Mouse (Mus musculus) liver, embryonic 12.5 days (tissue): ENCODE data around the gene Bckdha. TPM values are rescaled to one million over a fixed set of nuclear protein-coding genes. Genes with fewer than 3 reads are reported as not detected.

Experiments
- ATAC-seq: fragments of 200-750 bp; cut with Nextera tagmentation; 2 replicates; pipeline ENCODE4 v1.8.0; 2017; ENCODE audit warnings: moderate number of reproducible peaks, mild to moderate bottlenecking, moderate library complexity
- H3K27ac ChIP-seq: fragments of 300-500 bp; sonication (generic); 2 replicates; pipeline ENCODE4 v1.5.1; 2016; ENCODE audit warnings: mild to moderate bottlenecking
- H3K27me3 ChIP-seq: fragments of 300-500 bp; sonication (generic); replicated peaks from 2 replicates; pipeline ENCODE4 v1.6.1; 2016; ENCODE audit warnings: mild to moderate bottlenecking, moderate library complexity
- H3K36me3 ChIP-seq: fragments of 300-500 bp; sonication (generic); 2 replicates; pipeline ENCODE4 v1.6.1; 2016; ENCODE audit warnings: mild to moderate bottlenecking, moderate library complexity
- H3K4me1 ChIP-seq: fragments of 300-500 bp; sonication (generic); 2 replicates; pipeline ENCODE4 v1.6.1; 2016
- H3K4me2 ChIP-seq: fragments of 300-500 bp; sonication (generic); 2 replicates; pipeline ENCODE4 v1.6.1; 2016; ENCODE audit warnings: mild to moderate bottlenecking, moderate library complexity
- H3K4me3 ChIP-seq: fragments of 300-500 bp; sonication (generic); 2 replicates; pipeline ENCODE4 v1.5.1; 2016; ENCODE audit warnings: mild to moderate bottlenecking, moderate library complexity
- H3K9ac ChIP-seq: fragments of 300-500 bp; sonication (generic); 2 replicates; pipeline ENCODE4 v1.6.1; 2016; ENCODE audit warnings: mild to moderate bottlenecking, moderate library complexity
- H3K9me3 ChIP-seq: fragments of 300-500 bp; sonication (generic); replicated peaks from 2 replicates; pipeline ENCODE4 v1.6.1; 2016; ENCODE audit warnings: mild to moderate bottlenecking, moderate library complexity
- WGBS: fragments of 180-500 bp; shearing (Covaris S2); methylation state at CpG from one replicate; pipeline ENCODE4 v1.1.7; 2016; ENCODE audit not compliant: insufficient replicate concordance; 5-methylcytosine and 5-hydroxymethylcytosine counted together
- polyA plus RNA-seq: library from polyadenylated mRNA; unstranded; fragments of >200 nt; fragmentation: Nextera tagmentation; extraction: Ambion mirVana; gene quantifications from 2 replicates; pipeline ENCODE4 v1.2.1, GENCODE M21; 2016

Gene Bckdha
- polyA plus RNA-seq, 1 experiment from 2014 or later: 21.7 TPM

- H3K36me3 ChIP-seq: no peaks in the 10 kb centered on the region
- 50% methylated on average over 2 of the region's 2 CpGs for WGBS
- no peaks in the 10 kb centered on the region for H3K27me3 ChIP-seq
- no peak for ATAC-seq
- no peak overlapping the region for H3K4me2 ChIP-seq
- H3K27ac ChIP-seq: no peak overlapping the region
- no peak overlapping the region for H3K9ac ChIP-seq
- H3K4me1 ChIP-seq: no peaks in the 10 kb centered on the region
- H3K4me3 ChIP-seq: no peak overlapping the region
- H3K9me3 ChIP-seq: no peaks in the 10 kb centered on the region
Measured at GRCm38 (mm10) chr7:25591226-25591625, 67.6 kb downstream of the Bckdha start.

DNA sequence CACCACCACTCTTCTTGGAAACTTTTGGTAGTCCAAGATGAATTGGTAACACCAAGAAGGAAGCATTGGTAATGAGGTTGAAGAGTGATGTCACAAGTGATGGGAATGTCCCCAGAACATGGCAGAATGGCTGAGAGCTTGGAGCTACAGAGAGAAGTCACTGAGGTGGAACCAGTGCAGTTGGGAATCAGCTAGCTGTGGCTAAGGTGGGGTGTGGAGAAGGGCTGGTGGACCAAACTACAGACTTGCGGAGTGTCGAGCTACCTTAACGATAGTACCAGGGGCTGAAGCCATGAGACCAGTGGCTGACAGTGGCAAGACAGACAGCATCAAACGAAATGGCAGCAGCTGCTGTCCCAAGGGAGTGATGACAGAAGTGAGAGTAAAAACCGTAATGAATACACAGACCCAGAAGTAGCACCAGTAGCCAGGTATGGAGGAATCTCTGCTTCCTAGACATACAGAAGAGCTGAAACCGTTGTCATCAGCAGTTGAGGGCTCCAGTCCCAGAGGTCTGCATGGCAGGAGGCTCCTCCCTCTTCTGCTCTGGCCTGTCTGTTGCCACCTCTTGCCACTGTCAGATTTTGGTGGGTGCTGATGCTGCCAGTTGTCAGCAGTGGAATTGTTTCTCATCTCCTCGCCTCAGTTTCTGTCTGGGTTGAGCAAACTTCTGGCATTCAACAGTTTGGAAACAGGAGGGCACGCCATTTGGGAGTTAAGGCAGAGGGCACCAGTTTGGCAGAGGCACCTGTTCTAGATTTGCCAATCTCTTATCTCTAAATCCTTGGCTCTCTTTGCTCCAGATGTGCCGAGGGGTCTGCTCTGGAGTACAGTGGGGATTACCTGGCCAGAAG lies 73.2 kb downstream of the Bckdha start:
- H3K4me3 ChIP-seq: no peak overlapping the region
- H3K27me3 ChIP-seq: no peaks in the 10 kb centered on the region
- no peak for ATAC-seq
- H3K4me1 ChIP-seq: no peaks in the 10 kb centered on the region
- 51% methylated on average over 9 of the region's 9 CpGs for WGBS
- no peak overlapping the region for H3K27ac ChIP-seq
- no peaks in the 10 kb centered on the region for H3K9me3 ChIP-seq
- no peak overlapping the region for H3K4me2 ChIP-seq
- no peak overlapping the region for H3K9ac ChIP-seq
- H3K36me3 ChIP-seq: no peaks in the 10 kb centered on the region

DNA sequence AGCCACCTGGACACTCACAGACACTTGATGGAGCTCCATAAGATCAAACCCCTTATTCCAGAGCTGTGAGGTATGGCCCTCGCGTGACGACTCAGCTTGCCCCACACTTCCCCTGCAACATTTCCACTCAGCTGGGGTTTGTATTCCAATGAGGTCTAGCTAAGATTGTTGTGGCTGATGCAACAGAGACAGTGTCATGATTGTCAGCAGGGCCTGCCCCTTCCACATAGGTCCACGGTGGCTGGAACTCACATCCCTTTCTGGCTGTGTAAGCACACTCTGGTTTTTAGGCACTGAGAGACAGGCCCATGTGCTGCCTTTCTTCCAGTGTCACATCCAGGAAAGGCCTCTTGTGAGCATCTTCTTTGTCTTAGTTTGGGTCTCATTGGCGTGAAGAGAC lies 74.1 kb downstream of the Bckdha start:
- WGBS: 61% methylated on average over 5 of the region's 5 CpGs
- H3K27me3 ChIP-seq: no peaks in the 10 kb centered on the region

GRCm38 (mm10) chr7:25582301-25582810 lies 76.4 kb downstream of the Bckdha start:
- no peak overlapping the region for H3K4me3 ChIP-seq
- no peaks in the 10 kb centered on the region for H3K9me3 ChIP-seq
- no peak overlapping the region for H3K9ac ChIP-seq
- H3K27ac ChIP-seq: no peak overlapping the region
- no peaks in the 10 kb centered on the region for H3K4me1 ChIP-seq
- WGBS: 61% methylated on average over 15 of the region's 15 CpGs
- no peak overlapping the region for H3K4me2 ChIP-seq
- H3K27me3 ChIP-seq: no peaks in the 10 kb centered on the region
- no peaks in the 10 kb centered on the region for H3K36me3 ChIP-seq
- ATAC-seq: no peak

More for the DNA sequence above, 74.1 kb downstream of the Bckdha start:
- no peaks in the 10 kb centered on the region for H3K4me1 ChIP-seq
- H3K9ac ChIP-seq: no peak overlapping the region
- H3K9me3 ChIP-seq: no peaks in the 10 kb centered on the region
- H3K36me3 ChIP-seq: no peaks in the 10 kb centered on the region
- no peak overlapping the region for H3K4me2 ChIP-seq
- no peak overlapping the region for H3K27ac ChIP-seq
- H3K4me3 ChIP-seq: no peak overlapping the region
- ATAC-seq: no peak

Other genes with a start within 250 kb of the Bckdha start
- 0.30 TPM in 1 of 2 replicates, not detected in the other for gene Cxcl17, start 246.1 kb downstream of the Bckdha start, polyA plus RNA-seq
- 1.9 and 2.4 TPM in 2 replicates for gene Ceacam1, start 181.4 kb downstream of the Bckdha start, polyA plus RNA-seq
- gene Ceacam2, start 119.1 kb downstream of the Bckdha start, polyA plus RNA-seq: not detected in 2 replicates
- gene Erich4, start 43.1 kb downstream of the Bckdha start, polyA plus RNA-seq: 0.13 and 0.14 TPM in 2 replicates
- 12.4 and 15.9 TPM in 2 replicates for gene Dmac2, start 39.6 kb downstream of the Bckdha start, polyA plus RNA-seq
- 2.6 and 2.9 TPM in 2 replicates for gene B3gnt8, start 32.3 kb downstream of the Bckdha start, polyA plus RNA-seq
- gene Exosc5, start 183 bp upstream of the Bckdha start, polyA plus RNA-seq: 80.4 and 82.2 TPM in 2 replicates
- 2.0 and 3.2 TPM in 2 replicates for gene Tmem91, start 16.2 kb upstream of the Bckdha start, polyA plus RNA-seq
- gene B9d2, start 21.8 kb upstream of the Bckdha start, polyA plus RNA-seq: 24.9 and 29.5 TPM in 2 replicates
- gene Tgfb1, start 28.0 kb upstream of the Bckdha start, polyA plus RNA-seq: 13.6 and 14.2 TPM in 2 replicates
- gene Ccdc97, start 60.1 kb upstream of the Bckdha start, polyA plus RNA-seq: 14.7 and 15.2 TPM in 2 replicates
- gene Hnrnpul1, start 95.8 kb upstream of the Bckdha start, polyA plus RNA-seq: 46.1 and 52.3 TPM in 2 replicates
- 14.1 and 20.1 TPM in 2 replicates for gene Axl, start 129.7 kb upstream of the Bckdha start, polyA plus RNA-seq
- gene Cyp2s1, start 157.9 kb upstream of the Bckdha start, polyA plus RNA-seq: 0.62 and 0.81 TPM in 2 replicates
- 0.06 TPM in 1 of 2 replicates, not detected in the other for gene Cyp2b10, start 238.6 kb upstream of the Bckdha start, polyA plus RNA-seq